Mouse (Mus musculus) large intestine, adult 2 months (tissue): ENCODE data around the gene Cwc27. TPM values are rescaled to one million over a fixed set of nuclear protein-coding genes. Genes with fewer than 3 reads are reported as not detected.

ENCODE experiments used
- DNase-seq: peaks from one replicate; pipeline ENCODE4 v3.0.0-alpha.2; 2012; ENCODE audit warnings: low read depth, low spot score
- WGBS: fragments of 180-500 bp; shearing (Covaris S2); methylation state at CpG from one replicate; pipeline ENCODE4 v1.1.7; 2018; 5-methylcytosine and 5-hydroxymethylcytosine counted together
- polyA plus RNA-seq: library from polyadenylated mRNA; depleted of rRNA; stranded (reverse); fragments of >200 nt; gene quantifications from 2 replicates; pipeline ENCODE4 v1.2.3, GENCODE M21; 2012

Cwc27 gene
- polyA plus RNA-seq, 1 experiment, result 3.0 TPM

DNA sequence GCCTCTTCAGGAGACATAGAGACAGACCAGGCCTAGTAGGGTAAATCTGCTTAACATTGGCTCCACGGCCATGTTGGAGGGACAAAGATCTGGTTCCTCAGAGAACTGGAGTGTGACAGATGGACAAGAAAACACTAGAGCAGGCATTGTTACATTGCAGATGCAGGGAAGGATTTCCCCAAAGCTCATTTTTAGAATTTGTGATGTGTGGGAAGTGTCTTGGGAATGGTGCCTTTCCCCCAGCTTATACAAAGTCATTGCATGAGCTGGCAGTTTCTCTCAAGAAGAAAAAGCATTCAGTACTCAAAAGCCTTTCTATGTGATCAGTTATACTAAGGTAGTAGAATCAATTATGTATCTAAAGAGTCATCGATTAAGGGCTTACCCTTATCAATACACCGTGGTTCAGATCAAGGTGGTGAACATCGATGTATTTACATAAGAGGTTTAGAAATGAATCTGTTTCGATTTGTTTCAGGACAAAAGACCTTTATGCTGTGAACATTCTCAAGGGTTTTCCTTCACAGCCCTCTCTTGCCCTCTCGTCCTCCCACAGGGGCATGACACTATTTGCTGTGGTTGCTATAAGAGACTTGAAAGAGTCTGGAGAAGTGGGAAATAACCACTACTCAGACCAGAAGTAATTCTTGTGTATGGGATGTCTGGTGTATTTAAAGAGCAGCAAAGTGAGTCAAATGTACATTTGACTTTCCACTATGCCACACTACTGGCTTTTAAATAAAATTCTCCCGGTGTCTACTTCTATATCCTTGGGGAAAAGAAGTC, 197.2 kb downstream of the Cwc27 start:
- 89% methylated on average over 7 of the region's 7 CpGs for WGBS
- no peak for DNase-seq

- DNase-seq, result no peak
- 90% methylated on average over 4 of the region's 4 CpGs for WGBS
Observed at GRCm38 (mm10) chr13:104617201-104617600, 199.7 kb downstream of the Cwc27 start.

GRCm38 (mm10) chr13:104615999-104616810, 200.7 kb downstream of the Cwc27 start:
- DNase-seq, result no peak
- WGBS, result 92% methylated on average over 18 of the region's 18 CpGs

DNA sequence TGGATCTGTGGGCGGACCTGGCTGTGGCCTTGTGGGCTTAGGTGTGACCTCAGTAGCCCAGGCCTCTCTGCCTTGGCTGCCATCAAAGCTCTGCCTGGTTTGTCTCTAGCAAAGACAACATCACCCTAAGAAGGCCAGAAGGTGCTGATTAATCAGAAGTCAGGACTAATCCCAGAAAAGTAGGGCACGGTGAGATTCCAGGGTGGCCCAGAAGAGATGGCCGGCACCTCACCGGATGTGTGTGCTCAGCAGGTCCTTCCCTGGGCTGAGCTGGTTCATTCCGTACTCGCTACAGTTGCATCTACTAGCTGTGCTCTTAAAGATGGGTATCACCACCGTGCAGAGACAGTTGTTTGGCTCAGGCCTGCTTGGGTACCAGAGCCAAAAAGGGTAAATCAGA, 201.8 kb downstream of the Cwc27 start:
- 89% methylated on average over 7 of the region's 7 CpGs for WGBS
- no peak for DNase-seq

- no peak for DNase-seq
- WGBS, result 93% methylated on average over 4 of the region's 4 CpGs
Observed at GRCm38 (mm10) chr13:104611296-104611695, 205.6 kb downstream of the Cwc27 start.

DNA sequence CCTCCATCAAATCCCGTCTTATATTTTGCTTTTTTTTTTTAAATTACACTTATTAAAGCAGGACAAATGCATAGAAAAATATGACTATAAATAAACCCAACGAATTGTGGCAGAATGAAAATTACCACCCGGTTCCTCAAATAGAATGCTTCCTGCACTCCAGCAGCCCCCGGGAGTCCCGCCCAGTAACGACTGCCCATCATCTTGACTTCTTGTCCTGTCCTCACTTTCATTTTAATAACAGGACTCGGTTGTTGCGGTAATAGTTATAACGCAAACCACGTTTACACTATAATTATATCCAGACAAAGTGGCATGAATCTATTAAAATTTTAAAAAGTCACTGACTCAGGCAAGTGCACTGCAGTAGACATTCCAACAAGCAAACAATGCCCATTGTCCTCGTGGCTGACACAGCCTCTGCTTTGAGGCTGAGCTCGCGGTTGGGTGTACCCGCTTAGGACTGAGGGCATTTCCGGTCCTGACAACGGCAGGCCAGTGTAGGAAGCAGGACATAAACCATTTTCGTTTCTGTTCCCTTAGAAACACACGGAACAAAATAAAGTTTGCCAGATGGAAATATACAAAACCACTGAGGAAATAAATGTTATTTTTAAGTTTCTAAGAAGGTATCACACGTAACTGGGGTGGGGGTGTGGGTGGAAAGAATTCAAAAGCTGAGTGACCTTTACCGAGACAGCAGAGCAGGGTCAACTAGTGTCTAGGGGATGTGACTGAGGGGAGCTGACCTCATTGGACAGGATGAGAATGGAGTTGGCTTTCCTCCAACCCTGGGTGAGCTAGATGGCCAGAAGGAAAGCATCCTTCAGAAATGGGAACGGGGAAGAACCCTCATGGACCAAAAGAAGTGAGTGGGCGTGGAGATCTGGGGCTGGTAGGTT, 206.5 kb downstream of the Cwc27 start:
- 73% methylated on average over 22 of the region's 22 CpGs for WGBS
- DNase-seq, result no peak

- WGBS, result 51% methylated on average over 18 of the region's 18 CpGs
Observed at GRCm38 (mm10) chr13:104608516-104608915, 208.4 kb downstream of the Cwc27 start.

GRCm38 (mm10) chr13:104606786-104607580, 210.0 kb downstream of the Cwc27 start:
- WGBS, result 71% methylated on average over 14 of the region's 14 CpGs
- no peak for DNase-seq

More at GRCm38 (mm10) chr13:104608516-104608915, 208.4 kb downstream of the Cwc27 start:
- no peak for DNase-seq

- no peak for DNase-seq
- 88% methylated on average over 2 of the region's 2 CpGs for WGBS
Observed at GRCm38 (mm10) chr13:104605111-104605510, 211.8 kb downstream of the Cwc27 start.

GRCm38 (mm10) chr13:104602197-104602596, 214.7 kb downstream of the Cwc27 start:
- WGBS, result 73% methylated on average over 6 of the region's 6 CpGs

DNA sequence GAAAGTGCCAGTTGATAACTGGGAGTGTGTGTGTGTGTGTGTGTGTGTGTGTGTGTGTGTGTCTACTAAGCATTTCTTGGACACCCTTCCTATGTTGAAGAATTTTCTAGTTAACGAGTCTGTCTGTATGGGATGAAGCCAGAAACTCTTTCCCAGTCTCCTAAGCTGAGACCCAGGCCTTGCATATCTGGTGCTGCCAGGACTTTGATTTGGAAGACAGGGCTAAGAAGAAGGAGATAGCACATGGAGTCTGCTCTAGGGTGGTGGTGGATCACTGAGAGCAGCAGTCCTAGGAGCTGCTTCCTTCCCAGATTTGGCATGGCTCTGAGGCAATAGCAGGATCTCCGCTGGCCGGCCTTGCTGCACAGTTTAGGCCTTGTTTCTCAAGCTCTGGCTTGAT, 215.2 kb downstream of the Cwc27 start:
- WGBS, result 81% methylated on average over 3 of the region's 3 CpGs

More at GRCm38 (mm10) chr13:104602197-104602596, 214.7 kb downstream of the Cwc27 start:
- DNase-seq, result no peak

GRCm38 (mm10) chr13:104596199-104596598, 220.7 kb downstream of the Cwc27 start:
- WGBS, result 87% methylated on average over 4 of the region's 4 CpGs
- DNase-seq, result no peak

More for the DNA sequence above, 215.2 kb downstream of the Cwc27 start:
- no peak for DNase-seq

DNA sequence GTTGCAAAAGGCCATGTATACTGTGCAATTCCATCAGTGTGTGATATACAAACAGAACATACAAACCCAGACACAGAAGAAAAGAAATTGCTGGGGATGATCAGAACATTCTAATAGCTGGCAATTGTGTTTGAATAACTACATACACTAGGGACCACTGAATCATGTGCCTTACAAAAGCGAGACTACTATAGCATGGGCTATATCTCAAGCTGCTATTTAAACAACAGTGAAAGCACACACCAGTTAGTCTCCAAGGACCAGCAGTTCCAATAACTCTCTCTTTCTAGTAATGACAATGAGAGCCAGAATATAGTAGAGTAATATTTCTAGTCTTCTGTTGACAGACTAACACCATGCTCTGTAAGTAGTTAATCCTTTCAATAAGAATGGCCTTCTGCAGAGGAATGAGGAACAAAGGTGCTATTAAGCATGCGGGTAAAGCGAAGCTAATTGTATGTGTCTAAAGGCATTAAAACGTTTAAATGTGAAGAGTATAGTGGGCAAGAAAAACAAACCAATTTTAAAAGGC, 222.1 kb downstream of the Cwc27 start:
- 66% methylated on average over 4 of the region's 4 CpGs for WGBS
- DNase-seq, result no peak

DNA sequence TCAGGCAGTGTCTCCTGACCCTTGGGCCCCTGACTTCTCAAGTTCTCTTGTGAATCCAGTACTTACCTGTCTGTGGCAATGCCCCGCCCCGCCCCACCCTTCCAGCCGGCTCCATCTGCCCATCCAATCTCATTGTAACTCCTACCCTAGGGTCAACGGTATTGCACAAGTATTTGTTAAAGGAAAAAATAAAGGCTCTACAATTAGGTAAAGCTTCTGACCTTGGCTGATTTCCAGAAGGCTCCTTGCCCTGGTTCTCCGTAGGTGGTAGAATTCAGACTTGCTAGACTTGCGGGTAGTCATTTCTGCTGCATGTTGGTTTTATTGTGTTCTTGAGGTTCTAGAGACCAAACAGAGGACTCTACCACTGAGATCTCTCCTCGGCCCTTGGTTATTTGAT, 226.0 kb downstream of the Cwc27 start:
- DNase-seq, result no peak
- WGBS, result 62% methylated on average over 7 of the region's 7 CpGs

GRCm38 (mm10) chr13:104590097-104590607, 226.8 kb downstream of the Cwc27 start:
- no peak for DNase-seq
- WGBS, result 79% methylated on average over 11 of the region's 11 CpGs

GRCm38 (mm10) chr13:104588383-104588782, 228.6 kb downstream of the Cwc27 start:
- DNase-seq, result no peak
- 60% methylated on average over 5 of the region's 5 CpGs for WGBS
